Mouse (Mus musculus) ES-Bruce4 (cell line): Measurements from ENCODE around the gene Commd3.

Experiments
- CTCF ChIP-seq: IDR thresholded peaks from one replicate; pipeline ENCODE4 v1.8.1; 2011; ENCODE audit warnings: low read depth, low read length
- POLR2A ChIP-seq: IDR thresholded peaks from one replicate; pipeline ENCODE4 v1.8.1; 2011; ENCODE audit warnings: low read length; ENCODE audit not compliant: insufficient read depth

- TF ChIP-seq POLR2A (no peak), CTCF (no peak)
Observed at GRCm38 (mm10) chr2:18676936-18677491, 4.8 kb downstream of the Commd3 start, which contains the start of gene Bmi1.
